Mouse (Mus musculus) T-cell, adult 2 months (primary cell): ENCODE measurements at regions not wholly inside any gene's neighbourhood (a gene's known extent, or its start where the extent isn't known, plus 50 kb on each side); places are given as distances from the start of the nearest gene placed in this dataset.

Experiments used
- DNase-seq: peaks from one replicate; pipeline ENCODE4 v3.0.0; 2022; ENCODE audit warnings: low spot score

DNA sequence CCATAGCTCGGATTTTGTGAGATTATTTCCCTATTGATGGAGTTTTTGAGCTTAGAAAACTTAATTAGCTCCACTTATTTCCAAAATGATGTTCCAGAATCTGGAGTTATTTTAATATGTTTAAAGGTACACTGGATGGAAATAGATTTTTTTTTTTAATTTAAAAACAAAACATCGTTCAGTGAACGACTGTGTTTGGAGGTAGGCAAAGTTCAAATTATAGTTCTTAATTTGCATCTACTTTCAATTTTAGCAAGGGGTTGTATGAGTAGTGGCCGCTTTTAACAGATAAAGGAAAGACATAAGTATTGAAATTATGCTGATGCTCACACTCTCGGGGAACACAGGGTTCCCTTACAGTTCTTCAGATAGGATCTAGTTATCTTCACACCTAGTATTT lies 284.6 kb upstream of the Adgrl2 start:
- DNase-seq: no peak

DNA sequence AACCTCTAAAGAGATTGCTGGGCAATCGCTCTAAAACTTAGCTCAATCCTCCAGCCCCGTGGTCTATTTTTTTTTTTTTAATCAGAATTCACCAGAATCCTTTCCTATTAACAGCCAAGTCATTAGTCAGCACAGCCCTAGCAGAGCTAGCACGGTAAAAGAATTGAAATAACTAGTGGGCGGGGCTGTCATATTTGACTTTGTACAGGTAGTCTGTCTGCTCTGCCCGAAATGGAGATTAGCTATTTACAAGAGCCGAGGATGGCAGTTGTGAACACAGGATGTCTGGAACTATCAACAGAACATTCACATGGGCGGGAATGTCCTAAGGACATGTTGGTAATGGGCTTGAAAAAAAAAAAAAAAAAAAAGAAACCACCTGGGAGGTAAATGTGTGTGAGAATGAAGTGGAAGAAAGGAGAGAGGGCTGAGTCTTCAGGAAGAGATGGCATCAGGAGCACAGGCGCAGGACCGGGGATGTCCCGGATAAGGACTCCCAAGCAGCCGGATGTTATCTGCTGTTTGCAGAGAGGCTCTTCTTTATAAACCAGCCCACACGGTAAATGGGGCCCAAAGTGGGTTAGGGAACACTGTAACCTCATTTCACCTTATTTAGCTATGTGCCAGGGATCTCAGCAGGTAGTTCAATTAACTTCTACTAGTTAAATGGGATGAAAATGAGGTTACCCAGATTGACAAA lies 283.8 kb upstream of the Adgrl2 start:
- DNase-seq: no peak

DNA sequence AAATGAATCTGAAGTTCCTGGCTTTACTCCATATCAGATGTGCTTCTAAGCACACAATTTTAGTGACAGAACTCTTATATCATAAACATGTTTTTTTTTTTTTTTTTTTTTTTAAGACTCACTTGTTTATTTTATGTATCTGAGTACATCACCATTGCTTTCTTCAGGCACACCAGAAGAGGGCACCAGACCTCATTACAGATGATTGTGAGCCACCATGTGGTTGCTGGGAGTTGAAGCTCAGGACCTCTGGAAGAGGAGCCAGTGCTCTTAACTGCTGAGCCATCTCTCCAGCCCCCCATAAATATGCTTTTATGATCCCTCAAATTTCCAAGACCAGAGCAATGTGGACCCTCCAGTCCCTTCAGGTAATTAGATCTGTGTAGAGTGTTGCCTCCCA lies 280.1 kb upstream of the Adgrl2 start:
- DNase-seq: no peak

DNA sequence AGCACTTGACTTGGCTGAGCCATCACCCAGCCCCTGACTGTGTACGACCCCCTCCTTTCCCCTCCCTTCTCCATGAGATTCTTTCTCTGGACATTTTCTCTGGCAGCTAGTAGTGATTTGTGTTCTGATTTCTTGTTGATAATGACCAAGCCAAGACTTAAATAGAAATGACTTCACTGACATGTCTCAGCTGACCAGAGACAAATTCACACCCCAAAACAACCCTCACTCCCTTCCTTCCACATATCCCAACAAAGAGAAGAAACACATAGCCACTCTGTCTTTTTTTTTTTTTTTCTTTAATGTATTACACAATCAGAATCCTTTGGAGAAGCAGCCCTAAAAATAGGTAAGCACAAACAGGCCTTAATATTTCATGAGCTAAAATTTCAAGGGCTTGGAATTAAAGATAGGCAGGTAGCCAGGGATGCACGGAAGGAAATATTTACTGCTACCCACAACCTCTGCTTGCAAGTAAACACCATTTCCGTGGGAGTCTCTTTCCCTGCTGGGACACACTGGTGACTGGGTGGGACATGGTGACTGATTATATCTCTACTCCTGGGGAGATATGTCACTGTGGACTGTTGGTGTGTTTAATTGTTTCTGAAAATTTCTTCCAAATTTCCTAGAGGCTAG lies 272.1 kb upstream of the Adgrl2 start:
- no peak for DNase-seq

DNA sequence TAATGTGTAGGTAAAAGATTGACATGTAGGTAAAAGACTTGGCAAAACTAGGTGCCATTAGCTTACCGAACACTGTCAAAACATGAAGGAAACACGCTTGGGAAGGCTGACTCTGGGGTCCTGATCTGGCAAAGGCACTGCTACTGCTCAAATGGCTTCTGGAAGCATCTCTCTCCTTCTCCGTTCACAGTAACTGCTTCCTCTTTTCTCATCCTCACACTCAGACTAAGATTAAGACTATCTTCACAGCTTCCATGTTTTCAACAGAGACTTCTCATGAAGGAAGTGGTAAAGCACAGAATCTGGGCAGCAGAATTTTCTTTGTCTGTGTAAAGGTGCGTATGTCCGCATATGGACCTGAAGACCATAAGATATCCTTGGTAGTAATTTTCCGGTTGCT lies 271.4 kb upstream of the Adgrl2 start:
- no peak for DNase-seq

DNA sequence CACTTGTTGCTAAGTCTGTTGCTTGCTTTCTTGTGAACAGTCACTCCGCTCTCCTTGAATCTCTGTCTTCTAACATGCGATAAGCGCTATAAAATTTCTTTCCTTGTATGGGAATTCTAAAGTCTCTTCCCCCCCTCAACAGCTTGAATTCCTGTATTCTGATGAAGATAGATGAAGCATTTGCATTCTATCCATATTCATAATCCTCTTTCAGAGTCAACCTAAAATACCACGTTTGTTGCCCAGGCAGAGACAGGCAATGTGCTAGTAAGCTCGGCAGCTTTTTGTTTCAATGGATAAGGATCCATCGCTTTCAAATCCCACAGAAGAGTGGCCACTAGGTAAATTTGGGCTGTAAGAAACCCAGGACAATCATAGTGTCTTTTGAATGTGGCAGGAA lies 268.5 kb upstream of the Adgrl2 start:
- no peak for DNase-seq

DNA sequence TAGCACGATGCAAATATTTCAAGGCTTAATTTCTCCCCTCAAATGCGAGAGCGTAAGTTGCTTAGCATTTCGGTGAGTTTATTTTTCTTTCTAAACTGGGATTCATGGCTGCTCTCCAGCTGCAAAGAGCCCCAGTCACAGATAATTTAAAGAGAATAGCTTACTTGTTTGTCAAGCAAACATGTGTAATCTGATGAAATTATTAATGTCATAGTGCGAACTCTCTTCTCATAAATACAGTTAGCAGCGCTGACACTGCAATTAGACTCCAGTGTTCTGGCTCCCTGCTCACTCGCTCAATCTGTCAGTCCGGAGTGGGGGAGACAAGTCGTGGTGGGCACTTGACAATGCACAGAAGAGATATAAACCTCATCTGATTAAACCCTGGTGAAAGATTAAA lies 266.5 kb upstream of the Adgrl2 start:
- DNase-seq: no peak

DNA sequence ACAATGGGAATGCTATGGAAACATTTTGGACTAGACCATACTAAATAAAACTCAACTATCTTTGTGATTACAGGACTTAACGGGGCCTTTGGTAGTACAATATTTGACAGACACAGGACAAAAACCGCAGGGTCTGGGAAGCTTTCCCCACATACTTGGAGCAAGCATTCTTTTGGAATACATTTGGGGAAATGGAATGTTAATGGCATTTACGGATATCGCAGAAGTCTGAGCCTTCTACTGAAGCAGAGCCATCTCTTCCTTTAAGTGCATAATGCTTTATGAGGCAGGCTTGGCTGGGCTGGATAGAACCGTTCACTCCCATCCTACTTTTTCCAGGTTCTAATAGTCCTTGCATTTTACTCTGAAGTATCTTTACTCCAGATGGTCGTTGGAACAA lies 262.7 kb upstream of the Adgrl2 start:
- no peak for DNase-seq

DNA sequence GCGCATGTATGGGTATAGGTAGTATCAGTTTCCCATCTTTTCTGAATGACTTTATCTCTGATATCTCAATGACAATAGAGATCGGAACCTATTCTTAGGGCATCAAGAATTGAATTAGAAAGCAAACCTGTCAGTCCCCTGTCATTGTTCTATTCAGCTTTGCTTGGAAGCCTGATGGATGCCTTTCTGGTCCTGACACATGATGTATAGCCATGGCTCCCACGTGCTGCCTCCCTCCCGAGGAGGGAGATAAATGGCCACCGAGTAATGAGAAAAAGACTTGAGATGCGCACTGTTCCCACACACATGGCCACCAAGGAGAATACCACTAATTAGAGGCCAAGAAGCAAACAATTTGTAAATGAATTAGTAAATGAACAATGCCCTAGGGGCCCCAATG lies 261.8 kb upstream of the Adgrl2 start:
- DNase-seq: no peak

DNA sequence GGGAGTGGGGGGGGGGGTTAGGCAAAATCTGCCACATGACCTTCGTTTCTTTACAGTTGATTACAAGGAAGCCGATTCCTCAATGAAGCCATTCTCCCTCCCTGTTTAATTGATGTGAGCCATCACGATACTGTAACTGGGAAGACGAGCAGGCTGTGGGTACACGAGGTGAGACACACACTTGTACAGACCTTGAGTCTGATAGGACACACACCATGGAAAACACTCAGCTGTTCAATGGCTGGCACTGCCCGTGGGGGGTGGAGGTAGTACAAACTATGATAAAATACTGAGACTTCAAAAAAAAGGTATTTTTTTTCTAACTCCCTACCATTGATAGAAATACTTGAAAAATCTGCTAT lies 257.3 kb upstream of the Adgrl2 start:
- DNase-seq: no peak

DNA sequence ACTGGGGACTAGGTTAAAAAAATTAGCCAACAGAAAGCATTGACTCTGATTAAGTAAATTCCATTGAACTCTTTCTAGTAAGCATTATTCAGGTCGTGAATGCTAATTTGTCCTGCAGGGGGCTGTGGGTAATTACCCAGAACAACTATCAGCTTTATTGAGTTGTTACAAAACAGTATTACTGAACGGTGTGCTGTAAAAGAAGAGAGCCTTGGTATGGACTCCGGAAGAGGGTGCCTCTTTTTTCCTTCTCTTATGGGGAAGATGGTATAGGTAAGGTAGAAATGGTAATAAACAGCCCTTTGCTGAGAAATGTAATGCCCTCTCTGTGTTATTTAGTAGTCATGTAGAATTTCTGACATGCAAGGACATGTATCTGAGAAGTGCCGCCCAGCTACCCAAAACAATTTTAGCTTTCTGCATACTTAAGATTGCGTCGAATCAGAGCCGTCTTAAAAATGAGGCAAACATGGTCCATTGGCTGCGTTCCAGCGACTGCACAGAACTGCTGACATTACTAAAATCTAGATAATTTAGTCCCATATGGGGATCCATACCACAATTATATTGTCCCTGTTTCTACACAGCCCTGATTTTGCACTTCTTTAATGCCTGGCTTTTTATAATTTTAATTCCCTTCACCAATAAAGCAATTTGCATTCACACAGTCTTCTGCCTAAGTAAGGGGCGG lies 256.7 kb upstream of the Adgrl2 start:
- no peak for DNase-seq

DNA sequence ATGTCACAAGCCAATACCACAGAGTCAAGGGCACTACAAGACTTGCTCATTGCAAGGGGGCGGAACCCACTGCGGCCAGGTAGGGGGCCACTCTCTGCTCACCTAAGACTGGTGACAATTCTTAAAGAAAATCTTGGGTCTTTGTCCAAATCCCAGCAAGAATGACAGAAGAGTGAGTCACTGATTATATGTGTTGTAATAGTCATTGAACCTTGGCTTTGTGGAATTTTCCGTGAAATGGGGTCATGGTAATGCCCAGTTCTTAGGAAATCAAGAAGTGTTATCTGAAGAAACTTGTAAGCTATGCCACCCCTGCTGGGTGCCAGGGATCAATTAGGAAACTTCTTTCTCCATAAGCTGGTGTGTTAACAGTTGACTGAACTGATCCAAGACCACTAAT lies 249.3 kb upstream of the Adgrl2 start:
- DNase-seq: no peak

DNA sequence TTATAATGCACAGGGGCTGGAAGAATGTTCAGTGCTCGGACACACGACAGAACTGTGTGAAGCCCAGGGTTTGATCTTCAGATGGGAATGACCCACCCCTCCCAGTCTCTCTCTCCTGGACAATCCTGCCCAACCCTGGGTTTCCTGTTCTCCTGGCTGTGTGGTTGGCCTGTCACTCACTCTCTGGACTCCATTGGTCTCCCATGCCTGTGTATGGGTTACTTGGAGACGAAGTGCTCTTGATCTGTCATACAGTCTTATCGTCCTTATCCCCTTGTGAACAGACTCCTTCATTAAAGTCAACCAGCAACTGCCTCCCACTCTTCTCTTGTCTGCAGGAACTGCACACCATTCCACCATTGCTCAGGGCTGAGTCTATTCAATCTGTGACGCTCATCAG lies 247.7 kb upstream of the Adgrl2 start:
- no peak for DNase-seq

DNA sequence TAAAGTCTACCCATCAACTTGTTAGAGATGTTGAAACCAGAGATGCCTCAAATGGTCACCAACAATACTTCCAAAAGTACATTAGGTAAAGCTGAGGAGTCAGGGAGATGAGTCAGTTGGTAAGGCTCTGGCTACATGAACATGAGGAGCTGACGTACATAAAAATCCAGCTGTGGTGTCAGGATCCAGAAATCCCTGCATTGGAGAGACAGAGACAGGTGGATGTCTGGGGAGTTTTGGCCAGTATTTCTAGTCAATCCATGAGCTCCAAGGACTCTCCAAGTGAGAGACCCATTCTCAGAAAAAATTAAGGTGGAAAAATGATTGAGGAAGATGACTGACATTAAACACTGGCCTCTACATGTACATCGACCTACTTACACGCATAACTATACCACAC lies 244.8 kb upstream of the Adgrl2 start:
- no peak for DNase-seq

DNA sequence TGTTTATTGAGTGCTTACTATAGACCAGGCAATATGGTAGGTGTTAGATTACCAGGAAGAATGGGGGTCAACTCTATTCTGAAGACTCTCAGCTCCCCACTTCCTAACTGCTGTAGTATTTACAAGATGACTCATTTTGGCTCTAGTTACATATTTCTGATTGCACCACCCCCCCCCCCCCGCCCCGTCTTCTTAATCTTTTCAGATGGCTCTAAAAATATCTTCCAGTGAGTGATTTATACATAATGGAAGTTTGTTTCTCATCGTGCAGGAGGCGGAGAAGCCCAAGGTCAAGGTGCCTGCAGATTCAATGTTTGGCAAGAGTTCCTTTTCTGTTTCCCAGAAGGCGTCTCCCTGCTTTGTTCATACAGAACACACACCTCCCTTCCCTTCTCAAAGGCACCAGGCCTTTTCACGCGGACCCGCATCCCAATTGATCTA lies 243.4 kb upstream of the Adgrl2 start:
- DNase-seq: no peak

DNA sequence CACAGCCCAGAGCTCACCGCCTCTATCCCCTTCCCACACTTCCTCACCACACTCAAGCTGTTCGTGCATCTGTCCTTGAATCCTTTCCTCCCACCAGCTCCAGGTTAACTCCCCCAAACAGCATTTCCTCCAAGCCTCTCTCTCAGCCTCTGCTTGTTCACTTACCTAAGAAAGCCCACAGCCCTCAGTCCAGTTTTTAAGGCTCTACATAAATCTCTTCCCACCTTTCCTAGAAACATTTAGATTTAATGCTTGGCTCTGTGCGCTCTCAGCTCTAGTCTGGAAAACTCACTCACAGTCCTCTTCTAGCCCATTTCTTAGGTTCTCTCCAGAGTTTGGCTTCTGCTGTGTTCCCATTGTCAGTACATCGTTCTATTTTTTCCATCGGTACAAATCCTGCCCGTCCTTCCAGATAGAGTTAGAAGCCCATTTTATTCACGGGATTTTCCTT lies 242.9 kb upstream of the Adgrl2 start:
- no peak for DNase-seq

DNA sequence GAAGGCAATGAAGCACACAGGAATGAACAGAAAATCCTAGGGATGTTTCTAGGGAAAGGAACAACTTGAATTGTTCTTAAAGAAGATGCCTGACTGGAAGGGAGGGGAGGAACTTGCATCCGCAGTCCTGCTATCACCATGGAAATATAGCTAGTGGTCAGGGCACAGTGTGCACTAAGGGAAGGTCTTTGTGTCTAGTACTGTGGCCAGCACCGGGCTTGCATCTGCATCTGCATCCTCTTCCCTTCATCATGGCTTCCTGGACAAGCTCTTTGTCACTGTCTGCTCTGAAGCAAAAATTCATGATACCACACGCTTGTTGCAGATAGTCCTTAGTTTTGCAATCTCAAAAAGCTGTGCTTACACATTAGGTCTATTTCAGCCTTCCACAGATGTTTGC lies 241.0 kb upstream of the Adgrl2 start:
- no peak for DNase-seq

DNA sequence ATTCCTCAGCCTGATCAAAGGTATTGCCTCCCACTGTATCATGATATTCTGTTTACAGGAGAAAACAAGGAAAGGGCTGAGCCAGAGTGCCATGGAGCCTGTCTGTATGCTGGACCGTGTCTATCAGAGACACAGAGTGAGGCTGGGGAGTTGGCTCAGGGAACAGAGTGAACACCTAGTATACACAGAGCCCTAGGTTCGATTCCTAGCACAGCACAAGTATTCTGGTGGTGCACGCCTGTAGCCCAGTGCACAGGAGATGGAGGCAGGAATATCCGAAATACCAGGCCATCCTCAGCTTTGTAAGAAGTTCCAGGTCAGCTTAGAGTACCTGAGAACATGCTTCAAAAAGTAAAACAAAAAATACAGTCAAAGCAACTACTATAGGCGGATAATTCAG lies 237.2 kb upstream of the Adgrl2 start:
- DNase-seq: no peak

DNA sequence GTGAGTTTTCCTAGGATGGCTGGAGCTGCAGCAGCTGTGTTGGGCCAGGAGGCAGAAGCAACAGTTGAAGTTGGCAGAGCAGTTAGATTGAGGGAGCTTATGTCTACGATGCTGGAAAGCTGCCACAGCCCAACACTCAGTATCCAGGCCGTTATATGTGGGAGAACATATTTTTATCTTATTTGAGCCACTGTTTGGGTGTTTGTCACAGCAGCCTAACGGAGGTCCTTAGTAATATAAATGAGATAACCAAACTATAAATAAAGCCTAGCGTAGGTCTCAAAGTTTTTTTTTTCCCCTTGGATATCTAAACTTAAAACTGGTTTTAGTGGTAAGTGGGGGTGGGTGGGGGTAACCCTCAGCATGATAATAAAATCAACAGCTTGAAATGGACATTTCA lies 236.4 kb upstream of the Adgrl2 start:
- DNase-seq: no peak

DNA sequence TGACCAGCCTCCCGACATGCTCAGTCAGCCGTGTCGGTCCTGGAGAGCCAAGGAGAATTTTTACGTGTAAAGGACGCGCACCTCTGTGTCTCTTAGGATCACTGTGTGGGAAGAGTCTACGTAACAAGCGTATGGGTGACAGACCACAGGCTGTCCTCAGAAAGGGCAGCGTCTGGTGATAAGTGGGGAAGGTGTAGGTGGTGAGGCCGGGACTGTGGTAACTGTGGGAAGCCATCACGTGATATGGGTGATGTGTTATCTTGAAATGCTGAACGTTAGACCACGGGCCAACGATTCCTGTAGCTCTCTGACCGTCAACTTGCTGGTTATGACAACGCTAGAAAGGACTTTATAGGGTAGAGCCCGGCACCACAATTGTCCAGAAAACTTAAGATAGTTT lies 235.3 kb upstream of the Adgrl2 start:
- no peak for DNase-seq

DNA sequence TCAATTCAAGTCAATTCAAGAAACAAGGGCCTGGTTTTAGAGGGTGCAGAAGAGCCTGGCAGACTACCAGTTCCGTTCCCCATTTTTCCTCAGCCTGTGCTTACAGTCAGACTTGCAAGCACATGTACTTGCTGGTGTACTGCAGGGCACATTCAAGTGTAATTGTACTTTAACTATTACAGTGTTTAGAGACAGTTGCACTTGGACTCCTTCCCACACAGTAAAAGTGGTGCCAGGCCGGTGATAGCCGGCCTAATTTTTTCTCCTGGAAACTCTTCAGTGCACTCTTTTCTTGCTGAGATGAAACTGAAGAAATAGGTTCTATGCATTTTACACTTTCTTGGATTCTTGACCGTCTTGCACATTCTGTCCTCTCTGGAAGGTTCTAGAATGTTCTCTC lies 233.9 kb upstream of the Adgrl2 start:
- no peak for DNase-seq

DNA sequence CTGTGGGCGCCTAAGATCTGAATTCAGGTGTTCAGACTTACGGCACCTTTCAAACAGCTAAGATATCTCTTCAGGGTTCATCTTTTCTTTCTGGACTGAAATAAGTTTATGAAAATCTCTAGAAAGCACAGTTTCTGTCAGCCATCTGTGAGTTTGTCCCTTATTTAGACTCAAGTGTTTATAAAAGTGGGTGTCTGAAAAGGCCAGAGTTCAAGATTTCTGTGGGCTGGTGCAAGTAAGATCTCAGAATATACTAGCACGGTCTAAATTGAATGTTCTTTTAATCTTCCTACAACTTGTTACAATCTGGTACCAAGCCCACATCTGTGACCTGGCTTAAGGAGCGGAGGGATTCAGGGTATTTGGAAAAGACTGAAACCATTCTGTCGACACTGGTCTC lies 233.4 kb upstream of the Adgrl2 start:
- DNase-seq: no peak

DNA sequence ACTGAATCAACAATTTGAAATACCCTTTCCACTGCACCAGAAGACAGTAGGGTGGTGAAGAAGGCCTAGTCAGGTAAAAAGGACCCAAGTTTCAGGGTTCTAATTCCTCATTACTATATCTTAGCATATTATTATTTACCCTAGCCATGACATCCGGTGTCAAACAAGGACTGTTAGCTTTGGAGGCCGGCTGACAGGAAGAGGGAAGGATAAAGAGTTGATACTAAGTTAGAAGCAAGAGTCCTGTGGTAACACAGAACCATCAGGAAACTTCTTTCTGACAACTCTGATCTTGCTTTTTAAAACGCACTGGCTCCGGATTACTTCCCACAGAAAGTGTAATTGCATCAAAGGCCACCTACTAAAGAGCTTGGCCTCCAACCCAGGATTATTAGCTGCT lies 230.6 kb upstream of the Adgrl2 start:
- DNase-seq: no peak
